Mouse (Mus musculus) splenic B cell, adult 2 months (primary cell): ENCODE data around the gene Slc38a4.

Source experiments
- DNase-seq: peaks from one replicate; pipeline ENCODE4 v3.0.0-alpha.2; 2011; ENCODE audit warnings: low read depth, low spot score
- H3K27me3 ChIP-seq: 2 replicates; pipeline ENCODE4 v1.6.1; 2012; ENCODE audit warnings: mild to moderate bottlenecking, low read length, moderate library complexity, mixed read lengths; ENCODE audit not compliant: control insufficient read depth, poor library complexity, insufficient read depth, severe bottlenecking
- H3K36me3 ChIP-seq: 2 replicates; pipeline ENCODE4 v1.6.1; 2012; ENCODE audit warnings: mild to moderate bottlenecking, low read length, moderate library complexity, mixed read lengths; ENCODE audit not compliant: control insufficient read depth, poor library complexity, insufficient read depth, severe bottlenecking

Gene Slc38a4

DNA sequence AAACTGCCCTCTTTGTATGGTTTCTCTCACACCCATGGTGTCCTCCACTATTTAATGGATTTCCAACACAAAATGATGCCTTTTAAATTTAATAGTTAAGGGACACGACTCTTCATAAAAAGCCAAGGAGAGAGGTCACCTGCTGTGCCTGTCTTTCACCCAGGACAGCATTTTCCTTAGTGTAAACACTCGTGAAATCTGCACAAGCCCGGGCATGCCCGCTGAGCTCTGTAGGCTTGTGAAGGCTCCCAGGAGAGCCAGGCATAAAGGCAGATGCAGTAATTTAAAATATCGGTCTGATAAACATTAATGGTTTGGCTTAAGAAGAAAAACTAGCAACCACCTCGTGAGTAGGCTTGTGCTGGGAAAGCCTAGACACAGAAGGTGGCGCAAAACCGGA is 103.3 kb downstream of the Slc38a4 start:
- H3K27me3 ChIP-seq: no peaks in the 10 kb centered on the region
- no peak for DNase-seq
- H3K36me3 ChIP-seq: no peaks in the 10 kb centered on the region

- peak; percentile 16 for DNase-seq
- H3K27me3 ChIP-seq: no peaks in the 10 kb centered on the region
- H3K36me3 ChIP-seq: no peaks in the 10 kb centered on the region
Measured at GRCm38 (mm10) chr15:96951783-96952182, 104.0 kb downstream of the Slc38a4 start.

GRCm38 (mm10) chr15:96948471-96948870 is 107.3 kb downstream of the Slc38a4 start:
- H3K36me3 ChIP-seq: no peaks in the 10 kb centered on the region
- peak; percentile 73 for DNase-seq

More at GRCm38 (mm10) chr15:96948471-96948870, 107.3 kb downstream of the Slc38a4 start:
- no peaks in the 10 kb centered on the region for H3K27me3 ChIP-seq
